Mouse (Mus musculus) hematopoietic stem cell, adult 5-6 weeks (primary cell): ENCODE results near the gene Mkln1. TPM values are rescaled to one million over a fixed set of nuclear protein-coding genes. Genes with fewer than 3 reads are reported as not detected.

Experiments used
- ATAC-seq, 2 experiments: fragments of 125-278 bp in 1 of 2; replicated peaks in 1 of 2; 2 replicates each; pipeline ENCODE4 v1.8.0; 2016 to 2017; ENCODE audit warnings: inconsistent platforms in 2 of 2, mild to moderate bottlenecking in 2 of 2, moderate number of reproducible peaks in 2 of 2, low read depth in 1 of 2, moderate TSS enrichment in 1 of 2; ENCODE audit not compliant: low FRiP score in 2 of 2, poor library complexity in 2 of 2, severe bottlenecking in 2 of 2, insufficient read depth in 1 of 2, low TSS enrichment in 1 of 2
- total RNA-seq: library from RNA; stranded (forward); fragments of 172-1452, 232-1000 nt; gene quantifications from 2 replicates; pipeline ENCODE4 v1.2.3, GENCODE M21; 2017

The Mkln1 gene
- total RNA-seq, 1 experiment from 2014 or later: 169 TPM

DNA sequence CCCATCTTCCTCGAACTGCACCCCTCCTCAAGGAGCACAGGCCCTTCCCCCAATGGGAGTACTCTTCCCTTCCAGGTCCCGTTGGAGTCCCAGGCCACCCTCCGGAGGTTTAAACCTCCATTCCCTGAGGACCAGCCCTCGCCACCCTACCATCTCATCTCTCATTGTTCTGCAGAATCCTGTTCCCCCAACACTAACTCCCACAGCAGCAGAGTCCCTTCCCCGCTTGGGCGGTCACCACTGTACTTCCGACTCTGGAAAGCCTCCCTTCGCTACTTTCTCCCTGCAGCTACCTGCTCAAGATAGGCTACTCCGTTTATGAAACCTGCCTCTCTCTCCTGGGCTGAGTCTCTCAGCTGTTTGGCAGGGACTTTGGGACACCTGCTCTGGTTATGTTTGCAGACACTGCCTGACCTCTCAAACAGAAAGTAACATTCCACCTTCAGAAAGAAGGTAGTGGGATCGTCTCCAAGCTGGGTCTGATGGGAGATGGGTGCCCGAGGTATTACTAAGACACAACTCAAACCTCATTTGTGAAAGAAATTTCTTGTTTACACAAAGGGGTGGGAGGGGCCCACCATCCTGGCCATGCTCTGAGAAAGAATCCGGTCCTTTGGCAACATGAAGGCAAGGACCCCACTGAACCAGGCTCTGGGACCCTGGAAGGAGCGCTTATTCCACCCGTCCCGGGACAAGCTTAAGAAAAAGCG lies 164.0 kb downstream of the Mkln1 start:
- ATAC-seq: no peak

- peak; percentile 19 to 43; a peak in 2 of 4 replicates for ATAC-seq
Observed at GRCm38 (mm10) chr6:31563235-31564181, 165.0 kb downstream of the Mkln1 start, which contains the start of gene Podxl. TSS of gene Podxl (minus strand) at chr6:31563981.

DNA sequence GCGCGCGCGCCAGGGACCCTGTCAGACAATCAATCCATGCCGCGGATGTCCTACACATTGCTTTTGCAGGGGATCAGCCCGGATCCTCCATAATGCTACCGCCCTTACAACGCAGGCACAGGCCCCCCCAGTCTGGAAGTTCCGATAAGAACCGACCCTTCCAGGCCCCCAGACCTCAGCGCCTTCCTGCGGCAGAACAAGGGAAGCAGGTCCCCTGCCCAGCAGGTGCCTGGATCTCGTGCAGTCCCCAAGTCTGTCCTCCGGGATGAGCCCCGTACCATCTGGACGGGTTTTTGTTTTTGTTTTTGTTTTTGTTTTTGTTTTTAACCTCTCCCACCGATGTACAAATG lies 165.6 kb downstream of the Mkln1 start:
- ATAC-seq: no peak

DNA sequence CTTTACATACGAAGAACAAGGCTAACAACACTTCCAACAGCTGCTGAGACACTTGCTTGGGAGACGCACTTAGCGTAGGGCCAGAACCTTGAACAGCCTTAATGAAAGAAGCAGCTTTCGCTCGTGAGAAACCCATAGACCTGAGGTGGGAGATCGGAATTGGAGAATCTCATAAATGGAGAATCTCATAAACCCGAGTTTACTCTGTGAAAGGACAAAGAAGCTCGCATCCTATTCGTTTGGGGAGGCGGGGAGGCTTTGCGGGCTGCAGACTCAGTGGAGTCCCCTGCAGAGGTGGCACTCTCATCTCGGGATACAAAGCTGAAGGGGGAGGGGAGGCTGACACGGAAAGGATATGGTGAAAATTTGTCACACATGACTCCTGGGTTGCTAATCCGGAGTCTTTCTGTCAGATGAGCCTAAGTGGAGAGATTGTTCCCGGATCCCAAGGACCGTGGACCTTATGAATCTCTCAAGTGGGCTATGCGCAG lies 166.4 kb downstream of the Mkln1 start:
- ATAC-seq: no peak

Other genes with a start within 250 kb of the Mkln1 start
- gene Podxl, start 165.2 kb downstream of the Mkln1 start, total RNA-seq: 0.69 and 2.5 TPM in 2 replicates